ENCODE assay signal across 8 mouse cellular contexts in the genomic region with DNA sequence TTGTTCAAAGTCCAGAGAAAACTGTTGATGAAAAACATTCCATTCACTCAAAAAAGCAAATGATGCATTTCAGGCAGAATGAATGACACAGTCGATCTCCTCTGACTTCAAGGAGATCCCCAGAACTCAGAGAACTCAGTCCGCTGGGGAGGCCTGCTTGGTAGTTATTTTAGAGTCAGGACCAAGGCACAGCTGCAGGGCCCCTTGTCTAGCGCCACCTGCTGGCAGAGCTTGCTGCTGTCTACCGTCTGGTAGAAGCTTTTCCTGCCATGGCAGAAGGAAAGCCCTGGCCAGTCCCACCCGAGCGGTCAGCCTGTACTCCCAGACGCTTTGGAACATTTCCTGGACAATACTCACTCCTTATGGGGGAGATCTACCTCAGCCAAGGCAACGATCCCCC. TPM values are rescaled to one million over a fixed set of nuclear protein-coding genes. Genes with fewer than 3 reads are reported as not detected.
DNase-seq lines count a peak whose midpoint lies in the region; ATAC-seq lines count a peak whose summit lies in the region.

No protein-coding gene starts in this region.

- ATAC-seq in midbrain, embryonic 14.5 days (ENCODE audit: low FRiP score, low TSS enrichment), result no peak
- no peak for ATAC-seq in midbrain, embryonic 16.5 days
- ATAC-seq in intestine, embryonic 16.5 days, result no peak

- no peak overlapping the region for H3K9ac ChIP-seq in midbrain, embryonic 14.5 days (replicated peaks; ENCODE audit: low read length)
- no peak overlapping the region for H3K9ac ChIP-seq in midbrain, embryonic 16.5 days (ENCODE audit: low read depth, low read length)
- H3K9ac ChIP-seq in intestine, embryonic 16.5 days (ENCODE audit: low read depth, low read length), result no peak overlapping the region

- WGBS in midbrain, embryonic 14.5 days, result 34% methylated on average over 8 of the region's 8 CpGs
- 35% methylated on average over 8 of the region's 8 CpGs for WGBS in midbrain, embryonic 16.5 days
- 33% methylated on average over 8 of the region's 8 CpGs for WGBS in intestine, embryonic 16.5 days

- no peaks in the 10 kb centered on the region for H3K4me1 ChIP-seq in midbrain, embryonic 14.5 days (ENCODE audit: control insufficient read depth, insufficient read depth, low read length)
- H3K4me1 ChIP-seq in midbrain, embryonic 16.5 days (ENCODE audit: control insufficient read depth, insufficient read depth, low read length), result no peaks in the 10 kb centered on the region
- peaks cover 19% of the 10 kb centered on the region for H3K4me1 ChIP-seq in intestine, embryonic 16.5 days (ENCODE audit: control insufficient read depth, insufficient read depth, low read length)

- H3K27me3 ChIP-seq in midbrain, embryonic 14.5 days (ENCODE audit: control insufficient read depth, insufficient read depth, low read length), result no peaks in the 10 kb centered on the region
- H3K27me3 ChIP-seq in midbrain, embryonic 16.5 days (ENCODE audit: control insufficient read depth, insufficient read depth, low read depth, low read length), result no peaks in the 10 kb centered on the region
- H3K27me3 ChIP-seq in intestine, embryonic 16.5 days (replicated peaks; ENCODE audit: control insufficient read depth, insufficient read depth, low read length), result no peaks in the 10 kb centered on the region

- peak; percentile 66 for DNase-seq in midbrain, embryonic 14.5 days
- peak; percentile 71 for DNase-seq in c-Kit-positive CD71-negative TER-119-negative erythroid progenitor cells, embryonic 14.5 days (ENCODE audit: low read depth)
- peak; percentile 62 for DNase-seq in forelimb bud, embryonic 11.5 days (ENCODE audit: low read depth, low spot score)
- DNase-seq in liver, result peak; percentile 86
- peak; percentile 38 for DNase-seq in ovary, adult 18-20 months (ENCODE audit: low spot score)
- peak; percentile 79 for DNase-seq in thymus, postnatal 0 days (ENCODE audit: low spot score)

- H3K9me3 ChIP-seq in midbrain, embryonic 14.5 days (ENCODE audit: control insufficient read depth, low read length), result no peaks in the 10 kb centered on the region
- H3K9me3 ChIP-seq in midbrain, embryonic 16.5 days (replicated peaks; ENCODE audit: control insufficient read depth, low read length, poor library complexity, severe bottlenecking), result no peaks in the 10 kb centered on the region
- no peaks in the 10 kb centered on the region for H3K9me3 ChIP-seq in intestine, embryonic 16.5 days (ENCODE audit: control insufficient read depth, low read length)

- H3K36me3 ChIP-seq in midbrain, embryonic 14.5 days (ENCODE audit: control insufficient read depth, insufficient read depth, low read length), result no peaks in the 10 kb centered on the region
- no peaks in the 10 kb centered on the region for H3K36me3 ChIP-seq in midbrain, embryonic 16.5 days (ENCODE audit: control insufficient read depth, insufficient read depth, low read length)
- no peaks in the 10 kb centered on the region for H3K36me3 ChIP-seq in intestine, embryonic 16.5 days (ENCODE audit: control insufficient read depth, insufficient read depth, low read length)

- H3K4me2 ChIP-seq in midbrain, embryonic 14.5 days (ENCODE audit: low read length), result no peak overlapping the region
- no peak overlapping the region for H3K4me2 ChIP-seq in midbrain, embryonic 16.5 days (ENCODE audit: low read length)
- H3K4me2 ChIP-seq in intestine, embryonic 16.5 days (ENCODE audit: low read depth, low read length), result no peak overlapping the region

- no peak overlapping the region for H3K27ac ChIP-seq in midbrain, embryonic 14.5 days (replicated peaks; ENCODE audit: low read depth, low read length)
- H3K27ac ChIP-seq in midbrain, embryonic 16.5 days (ENCODE audit: low read length), result no peak overlapping the region
- H3K27ac ChIP-seq in intestine, embryonic 16.5 days (ENCODE audit: low read length), result peak overlapping the region; percentile 71

- H3K4me3 ChIP-seq in midbrain, embryonic 14.5 days (replicated peaks; ENCODE audit: low read depth, low read length), result no peak overlapping the region
- H3K4me3 ChIP-seq in midbrain, embryonic 16.5 days (ENCODE audit: low read depth, low read length), result no peak overlapping the region
- no peak overlapping the region for H3K4me3 ChIP-seq in intestine, embryonic 16.5 days (ENCODE audit: low read length)

RNA-seq across cellular contexts. Expression of a gene that starts 14.9 kb away (rescaled TPM):
- 52.1 and 71.8 TPM in 2 replicates for polyA plus RNA-seq in midbrain, embryonic 14.5 days (2014; fragmentation: Nextera tagmentation; extraction: Ambion mirVana)
- polyA plus RNA-seq in midbrain, embryonic 16.5 days (2015; fragmentation: Nextera tagmentation; extraction: Ambion mirVana), result 63.6 and 70.8 TPM in 2 replicates
- polyA plus RNA-seq in intestine, embryonic 16.5 days (2015; fragmentation: Nextera tagmentation; extraction: Ambion mirVana), result 177 and 181 TPM in 2 replicates
- polyA plus RNA-seq in thymus, postnatal 0 days (2015; fragmentation: Nextera tagmentation; extraction: Ambion mirVana), result 79.8 and 85.6 TPM in 2 replicates

RNA-seq across cellular contexts. Expression of a gene that starts 36.6 kb away (rescaled TPM):
- polyA plus RNA-seq in midbrain, embryonic 14.5 days (2014; fragmentation: Nextera tagmentation; extraction: Ambion mirVana), result 0.49 and 0.91 TPM in 2 replicates
- polyA plus RNA-seq in midbrain, embryonic 16.5 days (2015; fragmentation: Nextera tagmentation; extraction: Ambion mirVana), result 0.59 and 0.67 TPM in 2 replicates
- 3.8 and 3.9 TPM in 2 replicates for polyA plus RNA-seq in intestine, embryonic 16.5 days (2015; fragmentation: Nextera tagmentation; extraction: Ambion mirVana)
- 121 and 126 TPM in 2 replicates for polyA plus RNA-seq in thymus, postnatal 0 days (2015; fragmentation: Nextera tagmentation; extraction: Ambion mirVana)

RNA-seq across cellular contexts. Expression of a gene that starts 39.2 kb away (rescaled TPM):
- polyA plus RNA-seq in midbrain, embryonic 14.5 days (2014; fragmentation: Nextera tagmentation; extraction: Ambion mirVana), result 253 and 287 TPM in 2 replicates
- polyA plus RNA-seq in midbrain, embryonic 16.5 days (2015; fragmentation: Nextera tagmentation; extraction: Ambion mirVana), result 315 and 350 TPM in 2 replicates
- 330 and 356 TPM in 2 replicates for polyA plus RNA-seq in intestine, embryonic 16.5 days (2015; fragmentation: Nextera tagmentation; extraction: Ambion mirVana)
- polyA plus RNA-seq in thymus, postnatal 0 days (2015; fragmentation: Nextera tagmentation; extraction: Ambion mirVana), result 251 and 259 TPM in 2 replicates

RNA-seq across cellular contexts. Expression of a gene that starts 39.3 kb away (rescaled TPM):
- 16.3 TPM in 1 of 2 replicates, not detected in the other for polyA plus RNA-seq in midbrain, embryonic 14.5 days (2014; fragmentation: Nextera tagmentation; extraction: Ambion mirVana)
- 1.5 and 2.9 TPM in 2 replicates for polyA plus RNA-seq in midbrain, embryonic 16.5 days (2015; fragmentation: Nextera tagmentation; extraction: Ambion mirVana)
- 1.9 TPM in 1 of 2 replicates, not detected in the other for polyA plus RNA-seq in intestine, embryonic 16.5 days (2015; fragmentation: Nextera tagmentation; extraction: Ambion mirVana)
- 9.2 and 23.4 TPM in 2 replicates for polyA plus RNA-seq in thymus, postnatal 0 days (2015; fragmentation: Nextera tagmentation; extraction: Ambion mirVana)

RNA-seq across cellular contexts. Expression of a gene that starts 51.1 kb away (rescaled TPM):
- 37.4 and 41.2 TPM in 2 replicates for polyA plus RNA-seq in midbrain, embryonic 14.5 days (2014; fragmentation: Nextera tagmentation; extraction: Ambion mirVana)
- 40.5 and 44.1 TPM in 2 replicates for polyA plus RNA-seq in midbrain, embryonic 16.5 days (2015; fragmentation: Nextera tagmentation; extraction: Ambion mirVana)
- 39.0 and 43.8 TPM in 2 replicates for polyA plus RNA-seq in intestine, embryonic 16.5 days (2015; fragmentation: Nextera tagmentation; extraction: Ambion mirVana)
- polyA plus RNA-seq in thymus, postnatal 0 days (2015; fragmentation: Nextera tagmentation; extraction: Ambion mirVana), result 47.5 and 51.5 TPM in 2 replicates

Comparison
In these comparisons a context has a peak if more than half of its experiments do, and no peak if none do; other contexts are left out.
1. RNA of a gene that starts 36.6 kb away (polyA plus RNA-seq): 121 to 126 TPM in thymus, postnatal 0 days; 3.8 to 3.9 TPM in intestine, embryonic 16.5 days, 0.49 to 0.91 TPM in midbrain, embryonic 14.5 days and 0.59 to 0.67 TPM in midbrain, embryonic 16.5 days; every median in the first group is over 10 times any median in the second.
2. Peak in every context shown above with its lines, with median percentiles within 50 percentile points of each other: DNase-seq.